Comparison of ENCODE assay signal across 15 mouse cellular contexts in the genomic region with DNA sequence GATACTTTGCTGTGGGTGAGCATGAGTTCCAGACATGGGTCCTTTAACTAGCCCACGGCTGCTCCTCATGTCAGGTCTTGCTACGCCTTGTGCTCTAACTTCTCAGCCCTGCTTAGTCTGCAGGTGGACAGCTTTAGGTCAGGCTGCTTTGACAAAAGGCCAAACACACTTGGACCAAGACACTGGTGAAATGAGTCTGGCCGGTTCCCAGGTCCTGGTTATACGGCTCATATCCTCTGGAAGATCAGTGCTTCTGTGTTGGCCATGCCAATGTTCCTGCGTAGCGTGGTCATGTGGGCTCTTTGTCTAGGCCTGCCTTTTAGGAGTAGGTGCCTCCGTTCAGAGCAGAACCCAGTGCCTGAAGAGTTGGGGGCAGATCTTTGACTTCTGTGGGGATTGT. TPM values are rescaled to one million over a fixed set of nuclear protein-coding genes. Genes with fewer than 3 reads are reported as not detected.
DNase-seq lines count a peak whose midpoint lies in the region; TF ChIP-seq lines count a peak whose summit lies in the region.
"Had no signal": no experiment of that assay in that cellular context is flagged by ENCODE, and none has a peak within 500 bp of the region (broad histone marks: within the 10 kb centered on the region; RNA-seq: fewer than 3 reads in every experiment).

No protein-coding gene starts in this region.

- dilution Hi-C loops in CH12.LX (cut with MboI; ENCODE audit: extremely low pct_ligation_motif_present, extremely low pct_unique_long_range_greater_than_20kb, low sequenced_read_pairs) = no loop called here

- no peak for TF ChIP-seq POLR2A in CH12.LX (IDR thresholded peaks at IDR 0.05; ENCODE audit: low read depth, low read length)
- TF ChIP-seq POLR2A in thymus, adult 2 months (IDR thresholded peaks at IDR 0.05; ENCODE audit: control insufficient read depth, extremely low read depth, insufficient read depth, low read length, poor library complexity) = no peak

- TF ChIP-seq RAD21 in CH12.LX (IDR thresholded peaks at IDR 0.05; ENCODE audit: low read depth, low read length) = no peak

- peaks cover 55 to 92% of the 10 kb centered on the region in 2 experiments for H3K36me3 ChIP-seq in CH12.LX (replicated peaks in 1 of 2; ENCODE audit: control insufficient read depth in 1 of 2, insufficient read depth in 1 of 2, low read length in 1 of 2)
- H3K36me3 ChIP-seq in thymus, adult 2 months (ENCODE audit: control insufficient read depth, insufficient read depth, low read length) = peaks cover 41% of the 10 kb centered on the region

- DNase-seq in adrenal gland, postnatal 10 days = peak; percentile 42
- no peak for DNase-seq in adrenal gland, postnatal 36 days
- peak; percentile 46 for DNase-seq in kidney, adult 18-20 months
- no peak for DNase-seq in kidney, postnatal 14 days
- DNase-seq in CH12.LX (ENCODE audit: extremely low read depth) = no peak
- peak; percentile 78 for DNase-seq in cerebellum, adult 9-10 months
- DNase-seq in left cerebral cortex, postnatal 36 days (ENCODE audit: low spot score in 2 of 2) = no peak
- DNase-seq in thymus, adult 2 months = no peak
- DNase-seq: thymus, postnatal 25 days had no signal

- H3K9ac ChIP-seq in CH12.LX (ENCODE audit: insufficient read depth, low read depth) = no peak overlapping the region
- H3K9ac ChIP-seq: embryonic facial prominence, embryonic 13.5 days; limb, embryonic 12.5 days; liver, embryonic 15.5 days; midbrain, embryonic 12.5 days had no signal

- peaks cover 24 to 42% of the 10 kb centered on the region in 2 experiments for H3K4me1 ChIP-seq in CH12.LX (ENCODE audit: control insufficient read depth in 1 of 2, insufficient read depth in 2 of 2)
- H3K4me1 ChIP-seq in thymus, adult 2 months (replicated peaks; ENCODE audit: control insufficient read depth, insufficient read depth, low read length) = no peaks in the 10 kb centered on the region
- H3K4me1 ChIP-seq: embryonic facial prominence, embryonic 13.5 days; forebrain, embryonic 10.5 days; limb, embryonic 12.5 days; liver, embryonic 15.5 days; midbrain, embryonic 12.5 days had no signal

- no peaks in the 10 kb centered on the region for H3K9me3 ChIP-seq in CH12.LX (replicated peaks; ENCODE audit: low read length)
- H3K9me3 ChIP-seq: embryonic facial prominence, embryonic 13.5 days; forebrain, embryonic 10.5 days; limb, embryonic 12.5 days; liver, embryonic 15.5 days; midbrain, embryonic 12.5 days had no signal

- H3K27me3 ChIP-seq in CH12.LX (replicated peaks) = no peaks in the 10 kb centered on the region
- H3K27me3 ChIP-seq in thymus, adult 2 months (ENCODE audit: control insufficient read depth, insufficient read depth, low read length) = no peaks in the 10 kb centered on the region
- H3K27me3 ChIP-seq: embryonic facial prominence, embryonic 13.5 days; limb, embryonic 12.5 days; liver, embryonic 15.5 days; midbrain, embryonic 12.5 days had no signal

- H3K27ac ChIP-seq in CH12.LX (ENCODE audit: insufficient read depth, low read depth) = peak overlapping the region; percentile 83
- H3K27ac ChIP-seq in thymus, adult 2 months (ENCODE audit: control insufficient read depth, insufficient read depth, low read length) = no peak overlapping the region
- H3K27ac ChIP-seq: embryonic facial prominence, embryonic 13.5 days; forebrain, embryonic 10.5 days; limb, embryonic 12.5 days; midbrain, embryonic 12.5 days had no signal

- intact Hi-C loops in left cerebral cortex, postnatal 36 days (cut with DNase I) = no loop called here

- TF ChIP-seq CTCF in CH12.LX (conservative IDR thresholded peaks at IDR 0.05 in 1 of 2, IDR thresholded peaks at IDR 0.05 in 1 of 2; ENCODE audit: low read depth in 2 of 2, low read length in 2 of 2) = no peak
- TF ChIP-seq CTCF in thymus, adult 2 months (IDR thresholded peaks at IDR 0.05; ENCODE audit: borderline replicate concordance, control insufficient read depth, extremely low read depth, insufficient read depth, low read length, poor library complexity) = no peak

- H3K79me2 ChIP-seq in CH12.LX (replicated peaks; ENCODE audit: control insufficient read depth, extremely low read depth, insufficient read depth, poor library complexity, severe bottlenecking) = no peaks in the 10 kb centered on the region

- no peak overlapping the region for H3K4me3 ChIP-seq in CH12.LX (replicated peaks in 1 of 3; ENCODE audit: low read depth in 2 of 3, low read length in 2 of 3, poor library complexity in 1 of 3)
- H3K4me3 ChIP-seq in thymus, adult 2 months (ENCODE audit: control insufficient read depth, insufficient read depth, low read length) = no peak overlapping the region
- H3K4me3 ChIP-seq: embryonic facial prominence, embryonic 13.5 days; forebrain, embryonic 10.5 days; limb, embryonic 12.5 days; liver, embryonic 15.5 days; midbrain, embryonic 12.5 days; myocyte had no signal

- no peak overlapping the region for H3K4me2 ChIP-seq in CH12.LX (ENCODE audit: insufficient read depth, low read depth, poor library complexity, severe bottlenecking)
- H3K4me2 ChIP-seq: embryonic facial prominence, embryonic 13.5 days; limb, embryonic 12.5 days; liver, embryonic 15.5 days; midbrain, embryonic 12.5 days had no signal

- in situ Hi-C loops in CH12.LX (cut with MboI; ENCODE audit: low pct_ligation_motif_present, low pct_unique_long_range_greater_than_20kb, low sequenced_read_pairs) = loop anchor here (25.0 kb wide), 1 partner anchor 180 kb away; no protein-coding TSS in a partner anchor

- WGBS in thymus, adult 2 months = 95% methylated on average over 7 of the region's 7 CpGs

- TF ChIP-seq EP300 in CH12.LX (IDR thresholded peaks at IDR 0.05; ENCODE audit: low read length) = no peak

TF ChIP-seq in CH12.LX, 34 proteins besides CTCF, POLR2A, EP300 and RAD21:
- TF ChIP-seq CHD1 (IDR thresholded peaks at IDR 0.05; ENCODE audit: low read depth, low read length) = no peak
- TF ChIP-seq IRF4 (IDR thresholded peaks at IDR 0.05; ENCODE audit: low read depth, low read length) = no peak
- no peak for TF ChIP-seq MXI1 (IDR thresholded peaks at IDR 0.05; ENCODE audit: low read depth, low read length)
- TF ChIP-seq HCFC1 (IDR thresholded peaks at IDR 0.05; ENCODE audit: low read depth, low read length) = no peak
- TF ChIP-seq USF1 (IDR thresholded peaks at IDR 0.05; ENCODE audit: low read depth, low read length) = no peak
- TF ChIP-seq KAT2A (IDR thresholded peaks at IDR 0.05; ENCODE audit: insufficient replicate concordance, low read length) = no peak
- no peak for TF ChIP-seq MEF2A (IDR thresholded peaks at IDR 0.05; ENCODE audit: borderline replicate concordance, low read depth, low read length)
- no peak for TF ChIP-seq MAZ (IDR thresholded peaks at IDR 0.05; ENCODE audit: low read depth, low read length)
- TF ChIP-seq SMC3 (IDR thresholded peaks at IDR 0.05; ENCODE audit: low read depth, low read length) = no peak
- no peak for TF ChIP-seq E2F4 (IDR thresholded peaks at IDR 0.05; ENCODE audit: insufficient replicate concordance, low read depth, low read length)
- no peak for TF ChIP-seq ZC3H11A (IDR thresholded peaks at IDR 0.05; ENCODE audit: low read depth, low read length)
TF ChIP-seq in CH12.LX: peak in this region for 0.

RNA-seq across cellular contexts. Expression of a gene that starts 45.5 kb away (rescaled TPM):
- 10 to 100 TPM; 46.8 to 51.4 TPM for total RNA-seq in adrenal gland, postnatal 10 days (2021)
- 10 to 100 TPM; 41.5 to 42.6 TPM for total RNA-seq in adrenal gland, postnatal 36 days (2021)
- total RNA-seq in CH12.LX (2012; rRNA removed) = 47.0 and 47.7 TPM in 2 replicates
- total RNA-seq in CH12.LX (2014; rRNA removed) = 36.4 and 39.7 TPM in 2 replicates
- 42.6 and 43.2 TPM in 2 replicates for polyA plus RNA-seq in CH12.LX (2012; ENCODE audit: insufficient read length, low read depth)
- 100 to 1,000 TPM; 116 to 126 TPM for total RNA-seq in left cerebral cortex, postnatal 36 days (2021)
- polyA plus RNA-seq in thymus, adult 2 months (2012; rRNA removed) = 53.9 and 68.8 TPM in 2 replicates

Comparison
In these comparisons a context has a peak if more than half of its experiments do, and no peak if none do; other contexts are left out.
1. DNase-seq: peak in adrenal gland, postnatal 10 days (single experiment), kidney, adult 18-20 months (single experiment) and cerebellum, adult 9-10 months (single experiment); none in adrenal gland, postnatal 36 days (0 of 2), kidney, postnatal 14 days (single experiment), CH12.LX (single experiment), left cerebral cortex, postnatal 36 days (0 of 2) and thymus, adult 2 months (single experiment).